Mouse (Mus musculus) left cerebral cortex, adult 2 months (tissue): ENCODE data around the gene Rtl5. TPM values are rescaled to one million over a fixed set of nuclear protein-coding genes. Genes with fewer than 3 reads are reported as not detected.

Experiments used
- DNase-seq, 2 experiments: peaks; one replicate each; pipeline ENCODE4 v3.0.0; 2021 to 2022; ENCODE audit warnings: low spot score in 2 of 2, mixed read lengths in 1 of 2; ENCODE audit errors: extremely low spot score in 1 of 2
- H3K27ac ChIP-seq: fragments of 200-600 bp; 2 replicates; pipeline ENCODE4 v1.8.1; 2022
- H3K4me3 ChIP-seq: fragments of 200-600 bp; 2 replicates; pipeline ENCODE4 v1.8.1; 2022
- CTCF ChIP-seq: fragments of 200-600 bp; IDR thresholded peaks from 2 replicates; pipeline ENCODE4 v1.8.1; 2022; ENCODE audit warnings: antibody characterized with exemption, mild to moderate bottlenecking, moderate library complexity
- intact Hi-C: fragments of 180-260 bp; cut with DNase I; formaldehyde crosslinking; loops from one replicate; pipeline ENCODE4 v1.15.1; 2025
- total RNA-seq, 2 experiments: library from RNA; stranded (reverse); gene quantifications; 2 replicates each; pipeline ENCODE4 v1.2.3; 2021

The Rtl5 gene
- total RNA-seq, 2 experiments from 2014 or later, result 20.2 to 25.7 TPM

GRCm38 (mm10) chrX:102032431-102032830, 38.7 kb downstream of the Rtl5 start:
- no peak for DNase-seq
- intact Hi-C loops, result loop anchor here (2.0 kb wide), 1 partner anchor 78 kb away; no protein-coding TSS in a partner anchor
- Histone ChIP-seq H3K27ac (no peak overlapping the region), H3K4me3 (no peak overlapping the region)
- no peak for TF ChIP-seq CTCF

GRCm38 (mm10) chrX:102031851-102032250, 39.3 kb downstream of the Rtl5 start:
- no peak for TF ChIP-seq CTCF
- Histone ChIP-seq H3K27ac (no peak overlapping the region), H3K4me3 (no peak overlapping the region)
- no peak for DNase-seq
- intact Hi-C loops, result loop anchor here (2.0 kb wide), 1 partner anchor 77 kb away; no protein-coding TSS in a partner anchor

GRCm38 (mm10) chrX:102024976-102025375, 46.1 kb downstream of the Rtl5 start:
- intact Hi-C loops, result no loop called here
- Histone ChIP-seq H3K4me3 (no peak overlapping the region), H3K27ac (no peak overlapping the region)
- no peak for TF ChIP-seq CTCF
- DNase-seq, result no peak

- H3K27ac ChIP-seq, result peak overlapping the region; percentile 4; the same call in 1 of the 2 replicates
Measured at GRCm38 (mm10) chrX:102019471-102020240, 51.4 kb downstream of the Rtl5 start.

GRCm38 (mm10) chrX:102018890-102019289, 52.2 kb downstream of the Rtl5 start:
- DNase-seq, result peak in 1 of 2 experiments; percentile 18
- TF ChIP-seq CTCF, result no peak
- peak overlapping the region; percentile 19; the same call in 1 of the 2 replicates for H3K27ac ChIP-seq

More at GRCm38 (mm10) chrX:102019471-102020240, 51.4 kb downstream of the Rtl5 start:
- no peak for DNase-seq
- intact Hi-C loops, result no loop called here
- no peak overlapping the region for H3K4me3 ChIP-seq
- no peak for TF ChIP-seq CTCF

GRCm38 (mm10) chrX:102017213-102017923, 53.7 kb downstream of the Rtl5 start:
- TF ChIP-seq CTCF, result no peak
- no peak overlapping the region for H3K4me3 ChIP-seq
- no peak for DNase-seq
- no peak overlapping the region; the same call in 1 of the 2 replicates for H3K27ac ChIP-seq
- intact Hi-C loops, result no loop called here

More at GRCm38 (mm10) chrX:102018890-102019289, 52.2 kb downstream of the Rtl5 start:
- intact Hi-C loops, result no loop called here
- no peak overlapping the region for H3K4me3 ChIP-seq

Other genes starting within 250 kb of the Rtl5 start
- gene Nhsl2, start 221.9 kb downstream of the Rtl5 start, total RNA-seq, result 10 to 100 TPM; 37.0 to 38.0 TPM
- gene Pin4, start 48.1 kb upstream of the Rtl5 start, total RNA-seq, result 10 to 100 TPM; 28.2 to 29.9 TPM
- gene Ercc6l, start 85.8 kb upstream of the Rtl5 start, total RNA-seq, result under 1 TPM; 0.09 TPM
- 100 to 1,000 TPM; 350 to 451 TPM for gene Rps4x, start 118.1 kb upstream of the Rtl5 start, total RNA-seq
- gene Cited1, start 180.9 kb upstream of the Rtl5 start, total RNA-seq, result 1 to 10 TPM; 3.1 to 3.7 TPM